Mouse (Mus musculus) kidney, adult 18-20 months (tissue): Measurements from ENCODE around the gene Tmem170.
A peak's percentile ranks its signal among the peaks of the same experiment; 100 is the strongest.

Experiments
- DNase-seq: peaks from one replicate; pipeline ENCODE4 v3.0.0; 2021

The Tmem170 gene

DNA sequence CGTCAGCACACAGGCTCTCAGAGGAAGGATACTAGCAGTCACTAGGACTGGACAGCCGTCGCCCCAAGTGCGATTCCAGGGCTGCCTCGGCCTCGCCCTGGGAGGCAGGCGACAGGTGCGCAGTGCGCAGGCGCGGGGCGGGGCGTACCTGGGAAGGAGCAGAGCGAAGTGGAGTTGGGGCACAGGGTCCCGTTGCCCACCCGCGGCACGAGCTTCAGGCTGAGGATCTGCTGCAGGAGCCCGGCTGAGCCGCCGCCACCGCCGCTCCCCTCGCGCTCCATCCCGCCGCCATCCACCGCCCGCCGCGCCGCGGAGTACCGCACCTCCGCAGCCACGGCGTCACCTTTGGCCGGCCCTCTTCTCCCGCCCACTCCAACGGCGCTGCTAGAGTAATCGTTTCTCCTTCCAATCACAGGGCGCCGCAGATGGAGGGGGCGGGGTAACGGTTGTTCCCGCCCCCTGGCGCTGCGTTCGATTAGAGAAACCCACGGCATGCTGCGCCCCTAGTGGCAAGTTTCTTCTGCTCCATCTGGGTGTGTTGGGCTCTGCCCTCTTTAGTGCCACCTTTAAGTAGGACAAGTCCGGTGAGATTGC lies at the start of gene Tmem170:
TSS of gene Tmem170 (minus strand) at position 396 of the 594 bp plus-strand sequence.
- peak; percentile 100 for DNase-seq

DNA sequence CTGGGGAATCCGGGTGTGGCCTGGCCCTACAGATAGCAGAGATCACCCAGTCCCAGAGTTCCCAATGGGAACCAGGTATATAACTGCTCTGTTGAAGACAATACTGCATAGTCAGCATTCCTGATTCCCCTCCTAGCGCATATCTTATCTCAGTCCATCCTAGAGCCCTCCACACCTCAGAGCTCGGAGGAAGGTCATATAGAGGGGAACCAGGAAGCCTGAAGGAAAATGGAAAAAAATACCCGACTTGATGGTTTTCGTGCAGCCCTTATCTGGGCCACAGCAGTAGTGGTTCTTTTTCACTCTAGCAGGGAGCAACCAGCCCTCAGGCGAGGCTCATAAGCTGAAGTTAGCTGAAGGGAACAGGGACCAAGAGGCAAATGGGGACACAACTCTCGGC lies 48.4 kb upstream of the Tmem170 start:
- DNase-seq, result no peak

- DNase-seq, result peak; percentile 31
Measured at GRCm38 (mm10) chr8:111923383-111923804, 46.8 kb upstream of the Tmem170 start.

DNA sequence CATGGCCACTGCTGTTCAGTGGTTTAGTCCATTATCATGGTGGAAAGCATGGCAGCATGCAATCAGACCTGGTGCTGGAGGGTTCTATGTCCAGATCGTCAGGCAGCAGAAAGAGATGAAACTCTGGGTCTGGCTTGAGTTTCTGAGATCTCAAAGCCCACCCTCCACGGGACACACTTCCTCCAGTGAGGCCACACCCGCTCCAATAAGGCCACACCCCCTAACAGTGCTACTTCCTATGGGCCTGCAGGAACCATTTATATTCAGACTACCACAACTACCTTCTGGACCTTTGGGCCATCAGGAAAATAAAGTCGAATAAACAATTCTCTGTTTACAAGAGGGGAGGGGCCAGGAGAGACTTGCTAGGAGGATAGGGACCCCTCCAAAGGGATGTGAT lies 44.4 kb upstream of the Tmem170 start:
- no peak for DNase-seq

GRCm38 (mm10) chr8:111919663-111920062 lies 43.1 kb upstream of the Tmem170 start:
- no peak for DNase-seq

GRCm38 (mm10) chr8:111912860-111913432 lies 36.4 kb upstream of the Tmem170 start:
- no peak for DNase-seq

DNA sequence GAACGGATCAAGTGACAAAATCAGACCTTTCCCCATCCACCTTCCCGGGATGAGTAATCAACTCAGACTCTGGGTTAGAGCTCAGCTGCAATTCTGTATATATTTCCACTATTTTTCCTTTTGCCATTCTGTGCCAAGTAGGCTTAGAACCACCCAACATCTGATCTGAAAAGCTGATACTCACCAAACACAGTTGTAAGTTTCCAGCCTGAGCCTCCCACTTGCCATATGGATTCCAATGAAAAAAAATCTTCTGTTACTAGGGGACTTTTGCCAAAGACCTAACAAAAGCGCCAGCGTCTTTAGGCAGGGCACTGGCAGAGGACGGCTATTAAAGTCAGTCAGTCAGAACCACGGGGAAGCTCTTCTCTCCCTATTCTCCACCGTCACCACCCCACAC lies 35.0 kb upstream of the Tmem170 start:
- DNase-seq, result no peak

DNA sequence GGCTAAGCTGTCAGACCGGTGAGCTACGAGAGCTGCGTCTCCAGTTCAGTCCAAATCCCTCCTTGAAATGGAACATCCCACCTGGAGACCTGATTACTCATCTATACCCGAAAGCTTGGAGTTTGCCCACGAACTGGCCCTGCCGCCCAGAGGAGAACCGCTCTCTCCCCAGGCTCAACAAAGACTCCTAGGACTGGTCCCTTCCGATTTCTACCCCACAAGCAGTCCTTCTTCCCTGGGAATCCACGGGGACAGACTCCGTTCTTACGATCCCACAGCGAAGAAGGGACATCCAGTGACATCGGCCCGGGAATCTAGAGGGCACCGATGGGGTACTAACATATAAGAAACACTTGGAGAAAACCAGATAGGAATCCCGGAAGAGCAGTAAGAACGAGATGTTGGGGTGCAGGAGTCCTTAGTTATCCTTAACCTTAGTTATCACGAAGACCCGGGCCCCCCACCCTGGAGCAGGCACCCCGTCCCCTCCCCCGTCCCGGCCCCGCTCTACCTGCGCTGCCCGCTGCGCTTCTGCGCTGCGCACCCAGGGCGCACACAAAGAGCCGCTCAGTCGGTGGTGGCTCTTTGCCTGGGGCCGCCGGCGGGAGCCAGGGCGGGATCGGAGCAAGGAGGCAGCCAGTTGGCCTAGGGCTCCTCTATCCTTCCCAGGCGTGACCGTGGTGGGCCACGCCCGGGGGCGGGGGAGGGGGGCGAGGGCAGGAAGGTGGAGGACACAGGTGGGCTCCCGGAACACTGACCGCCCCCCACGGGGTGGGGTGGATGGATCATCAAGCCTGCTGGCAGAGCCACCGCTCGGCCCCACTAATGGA lies 33.3 kb upstream of the Tmem170 start, which contains the start of gene Chst5:
TSS of gene Chst5 (minus strand) at position 827 of the 830 bp plus-strand sequence.
- DNase-seq, result no peak

DNA sequence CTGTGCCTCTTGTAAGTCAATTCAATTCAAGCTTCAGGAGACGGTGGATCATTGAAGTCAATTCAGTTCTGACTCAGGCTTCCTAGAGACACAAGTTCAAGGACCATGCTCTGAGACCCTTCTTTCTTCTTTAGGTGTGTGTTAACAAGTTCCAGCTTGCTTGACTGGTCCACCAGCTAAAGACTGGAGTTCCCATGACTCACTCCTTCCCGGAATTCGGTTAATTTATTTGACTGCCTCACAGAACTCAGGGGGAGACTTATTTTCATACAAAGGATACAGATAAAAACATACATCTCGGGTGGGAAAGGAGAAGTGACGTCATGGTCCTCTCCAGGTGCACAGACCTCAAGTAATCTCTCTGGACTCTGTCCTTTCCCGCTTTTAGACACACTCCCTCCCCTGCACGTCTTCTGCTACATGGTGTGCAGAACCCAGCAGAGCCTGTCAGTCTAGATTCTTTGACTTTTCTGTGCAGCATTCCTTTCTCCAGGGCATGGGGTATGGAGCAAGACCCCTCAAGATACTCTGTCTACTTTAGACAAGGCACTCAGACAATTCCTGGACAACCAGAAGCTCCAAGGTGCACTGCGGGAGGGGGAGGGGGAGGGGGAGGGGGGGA lies 29.1 kb upstream of the Tmem170 start:
- no peak for DNase-seq

DNA sequence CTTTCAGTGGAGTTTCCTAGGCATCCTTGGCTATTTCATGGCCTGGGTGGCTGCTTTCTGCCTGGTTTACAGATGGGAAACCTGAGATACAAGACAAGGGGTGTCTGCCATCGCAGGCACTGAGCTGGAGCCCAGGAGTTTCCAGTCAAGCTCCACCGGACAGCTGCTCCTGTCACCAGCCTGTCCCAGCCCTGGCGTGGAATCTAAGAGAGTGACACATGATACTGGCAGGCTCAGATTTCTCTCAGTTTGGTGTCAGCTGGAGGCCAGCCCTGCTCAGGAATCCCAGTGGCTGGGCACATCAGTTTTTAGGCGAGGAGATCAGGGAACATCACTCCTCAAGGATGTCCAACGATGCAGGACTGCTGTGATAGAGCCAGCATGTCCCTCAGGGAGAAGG lies 25.5 kb upstream of the Tmem170 start:
- no peak for DNase-seq

DNA sequence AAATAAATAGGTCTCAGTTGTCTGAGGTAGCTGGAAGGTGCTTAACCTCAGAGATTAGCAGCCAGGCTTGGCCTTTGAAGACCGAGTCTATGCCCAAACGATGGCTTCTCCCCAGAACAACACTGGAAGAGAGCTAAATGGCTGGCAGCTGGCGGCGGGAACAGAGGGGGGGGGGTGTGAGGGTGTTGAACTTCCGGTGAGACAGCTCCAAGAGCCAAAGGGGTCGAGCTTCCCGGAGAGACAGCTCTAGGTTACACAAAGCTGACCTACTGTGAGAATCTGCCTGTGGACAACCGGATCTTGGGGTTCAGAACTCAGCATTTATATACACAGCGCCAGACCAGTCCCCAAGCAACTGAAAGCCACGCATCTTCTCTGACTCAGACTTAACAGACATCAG lies 22.0 kb upstream of the Tmem170 start:
- no peak for DNase-seq

GRCm38 (mm10) chr8:111894955-111895354 lies 18.4 kb upstream of the Tmem170 start:
- DNase-seq, result no peak

DNA sequence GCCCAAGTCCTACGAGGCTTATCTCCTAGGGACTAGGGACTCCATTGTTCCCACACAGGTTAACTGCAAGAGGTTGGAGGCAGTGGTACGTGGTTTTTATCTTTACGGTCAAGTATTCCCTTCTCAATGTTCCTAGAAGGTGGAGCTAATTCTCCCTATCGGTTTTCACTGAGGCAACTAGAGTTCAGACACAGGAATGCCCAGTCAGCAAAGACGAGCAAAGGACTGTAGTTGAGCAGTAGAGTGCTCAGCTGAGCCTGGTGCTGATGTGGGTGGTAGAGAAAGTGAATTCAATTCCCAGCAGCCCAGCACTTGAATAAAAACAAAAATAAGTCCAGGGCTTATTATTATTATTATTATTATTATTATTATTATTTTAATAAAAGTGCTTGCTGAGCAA lies 16.1 kb upstream of the Tmem170 start:
- DNase-seq, result no peak

DNA sequence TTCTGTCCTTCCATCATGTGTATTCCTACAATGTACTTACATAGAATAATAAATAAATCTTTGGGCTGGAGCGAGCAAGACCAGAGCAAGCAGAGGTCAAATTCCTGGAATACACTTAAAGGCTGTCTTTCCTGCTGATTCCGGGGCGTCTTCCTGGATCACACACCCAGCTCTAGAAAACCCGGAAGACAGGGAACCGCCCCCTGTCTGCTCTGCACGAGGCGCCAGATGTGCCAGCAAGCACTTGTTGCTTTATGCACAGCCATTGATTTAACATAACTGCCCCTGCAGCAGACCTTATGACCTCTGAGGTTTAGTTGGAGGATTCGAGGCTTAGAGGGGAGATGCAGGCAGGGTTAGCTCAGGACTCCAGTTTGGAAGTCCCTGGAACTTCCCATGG lies 15.4 kb upstream of the Tmem170 start:
- DNase-seq, result no peak

GRCm38 (mm10) chr8:111890911-111891303 lies 14.4 kb upstream of the Tmem170 start:
- DNase-seq, result no peak

GRCm38 (mm10) chr8:111889931-111890910 lies 13.7 kb upstream of the Tmem170 start:
- DNase-seq, result no peak

DNA sequence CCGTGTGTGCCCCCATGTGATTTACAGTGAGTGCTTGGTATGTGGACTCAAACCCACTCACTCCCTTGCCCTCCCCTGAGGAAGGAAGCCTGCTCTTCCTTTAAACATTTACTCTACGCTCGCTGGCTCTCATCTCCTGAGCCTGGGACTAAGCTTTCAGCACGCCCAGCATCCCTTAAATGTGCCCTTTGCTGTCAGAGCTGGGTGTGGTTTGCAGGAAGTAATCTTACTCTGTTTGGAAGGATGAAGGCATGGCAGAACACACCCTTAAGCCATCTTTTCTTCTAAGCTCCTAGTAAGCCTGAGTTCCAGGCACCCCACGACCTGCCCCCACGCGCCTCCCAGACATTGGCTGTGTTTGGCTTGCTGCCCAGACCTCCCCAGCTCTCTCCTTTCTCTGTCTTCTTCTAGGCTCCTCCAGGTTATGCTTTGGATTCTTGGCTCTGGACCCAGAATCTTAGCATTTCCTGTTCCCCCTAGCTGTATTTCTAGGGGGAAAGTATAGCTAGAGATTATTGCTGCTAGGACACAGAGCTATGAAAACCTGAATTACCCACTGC lies 11.6 kb upstream of the Tmem170 start:
- peak; percentile 22 for DNase-seq

GRCm38 (mm10) chr8:111887479-111887878 lies 10.9 kb upstream of the Tmem170 start:
- no peak for DNase-seq

DNA sequence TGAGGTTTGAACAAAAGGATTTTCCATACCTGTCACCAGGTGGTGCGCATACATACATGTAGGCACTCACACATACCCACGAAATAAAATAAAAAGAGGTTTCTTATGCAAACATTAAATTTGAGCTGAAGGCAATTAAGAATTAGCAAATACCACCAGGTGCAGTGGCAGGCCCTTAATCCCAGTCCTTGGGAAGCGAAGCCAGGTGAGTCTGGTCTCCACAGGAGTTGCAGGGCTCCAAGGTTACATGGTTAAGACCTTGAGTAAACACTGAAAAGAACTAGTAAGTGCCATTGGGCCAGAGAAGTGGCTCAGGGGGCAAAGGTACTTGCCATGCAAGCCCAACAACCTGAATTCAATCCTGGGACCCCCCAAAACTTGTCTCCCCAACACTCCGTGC lies 7.1 kb upstream of the Tmem170 start:
- no peak for DNase-seq

DNA sequence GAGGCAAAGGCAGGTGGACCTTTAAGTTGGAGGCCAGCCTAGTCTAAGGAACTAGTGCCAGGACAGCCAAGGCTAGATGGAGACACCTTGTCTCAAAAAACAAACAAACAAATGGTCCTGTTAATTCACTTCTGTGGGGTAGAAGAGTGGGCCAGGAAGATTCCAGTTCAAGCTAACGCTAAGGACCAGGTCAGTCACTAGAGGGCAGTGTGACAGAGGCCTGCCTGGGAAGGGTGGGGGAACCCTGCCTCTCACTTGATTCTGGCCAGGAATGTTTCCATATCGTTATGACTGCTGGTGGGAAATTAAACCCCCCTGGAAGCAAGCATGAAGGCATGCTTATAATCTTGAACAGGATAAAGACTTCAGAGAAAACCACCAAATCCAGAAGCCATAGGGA lies 5.0 kb upstream of the Tmem170 start:
- DNase-seq, result peak; percentile 47

DNA sequence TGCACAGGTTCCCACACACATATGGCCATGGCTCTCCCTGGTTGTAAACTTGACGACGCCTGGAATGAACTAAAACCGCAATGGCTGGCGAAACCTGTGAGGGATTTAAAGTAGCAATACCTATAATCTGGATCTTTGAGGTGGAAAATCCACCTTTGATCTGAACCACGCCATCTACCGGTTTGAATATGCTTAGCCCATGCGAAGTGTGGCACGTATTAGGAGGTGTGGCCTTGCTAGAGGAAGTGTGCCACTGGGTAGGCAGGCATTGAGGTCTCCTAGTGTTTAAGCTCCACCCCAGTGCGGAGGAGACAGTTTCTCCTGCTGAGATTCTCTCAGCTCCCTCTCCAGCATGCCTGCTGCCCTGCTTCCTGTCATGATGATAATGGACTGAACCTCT lies 1.2 kb upstream of the Tmem170 start:
- DNase-seq, result no peak

DNA sequence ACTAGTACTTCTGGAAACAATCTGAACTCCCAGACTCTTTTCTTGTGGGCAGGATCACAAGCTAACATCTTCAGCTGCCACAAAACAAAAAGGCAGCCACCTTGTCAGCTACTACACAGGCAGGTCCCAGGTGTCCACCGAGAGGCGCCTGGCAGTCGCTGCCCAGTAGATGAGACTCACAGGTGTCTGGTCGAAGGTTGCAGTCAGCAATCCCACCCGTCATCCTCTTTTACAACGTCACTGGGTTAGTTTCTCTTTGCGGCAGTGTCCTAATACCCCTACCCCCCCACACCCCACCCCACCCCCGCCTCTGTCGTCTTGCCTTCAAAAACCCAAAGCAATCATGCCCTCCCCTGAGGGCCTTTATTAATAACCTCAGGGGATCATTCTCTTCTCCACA lies 792 bp downstream of the Tmem170 start:
- peak; percentile 38 for DNase-seq
